Mouse (Mus musculus): ENCODE results near the gene Gpn3. TPM values are rescaled to one million over a fixed set of nuclear protein-coding genes. Genes with fewer than 3 reads are reported as not detected.

The Gpn3 gene
- 10 to 100 TPM; 31.5 to 38.5 (median 35.0) TPM for total RNA-seq (2022)

DNA sequence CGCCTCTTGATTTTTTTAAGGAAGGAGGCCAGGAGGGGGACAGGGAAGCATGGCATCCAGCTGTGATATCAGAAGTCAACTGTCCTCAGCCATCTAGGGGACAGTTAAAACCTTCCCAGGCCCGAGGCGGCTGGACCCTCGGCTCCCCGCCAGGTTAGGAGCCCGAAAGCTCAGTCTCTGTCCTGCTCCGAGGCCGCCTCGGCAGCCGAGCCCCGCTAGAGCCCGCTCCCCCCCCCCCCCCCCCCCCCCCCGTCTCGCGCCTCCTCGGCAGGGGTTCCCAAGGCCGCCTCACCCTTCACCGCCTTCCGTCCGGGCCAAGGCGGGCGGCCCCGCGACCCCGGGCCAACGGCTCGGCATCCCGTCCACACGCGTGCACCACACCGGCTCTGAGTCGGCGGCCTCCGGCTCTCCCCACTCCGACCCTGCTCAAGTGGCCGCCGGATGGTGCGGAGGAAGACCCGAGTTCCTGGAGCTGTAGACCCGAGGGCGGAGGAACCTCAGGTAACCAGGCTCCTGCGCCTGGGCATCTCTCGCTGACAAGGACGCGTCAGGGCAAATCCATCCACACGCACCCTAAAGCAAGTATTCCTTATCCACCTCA is at the start of gene Gpn3:
Gpn3 (plus strand) TSS at position 286 of the 601 bp plus-strand sequence.
- DNase-seq: no peak

GRCm38 (mm10) chr5:122323523-122323922 is 48.2 kb upstream of the Gpn3 start:
- DNase-seq: no peak

DNA sequence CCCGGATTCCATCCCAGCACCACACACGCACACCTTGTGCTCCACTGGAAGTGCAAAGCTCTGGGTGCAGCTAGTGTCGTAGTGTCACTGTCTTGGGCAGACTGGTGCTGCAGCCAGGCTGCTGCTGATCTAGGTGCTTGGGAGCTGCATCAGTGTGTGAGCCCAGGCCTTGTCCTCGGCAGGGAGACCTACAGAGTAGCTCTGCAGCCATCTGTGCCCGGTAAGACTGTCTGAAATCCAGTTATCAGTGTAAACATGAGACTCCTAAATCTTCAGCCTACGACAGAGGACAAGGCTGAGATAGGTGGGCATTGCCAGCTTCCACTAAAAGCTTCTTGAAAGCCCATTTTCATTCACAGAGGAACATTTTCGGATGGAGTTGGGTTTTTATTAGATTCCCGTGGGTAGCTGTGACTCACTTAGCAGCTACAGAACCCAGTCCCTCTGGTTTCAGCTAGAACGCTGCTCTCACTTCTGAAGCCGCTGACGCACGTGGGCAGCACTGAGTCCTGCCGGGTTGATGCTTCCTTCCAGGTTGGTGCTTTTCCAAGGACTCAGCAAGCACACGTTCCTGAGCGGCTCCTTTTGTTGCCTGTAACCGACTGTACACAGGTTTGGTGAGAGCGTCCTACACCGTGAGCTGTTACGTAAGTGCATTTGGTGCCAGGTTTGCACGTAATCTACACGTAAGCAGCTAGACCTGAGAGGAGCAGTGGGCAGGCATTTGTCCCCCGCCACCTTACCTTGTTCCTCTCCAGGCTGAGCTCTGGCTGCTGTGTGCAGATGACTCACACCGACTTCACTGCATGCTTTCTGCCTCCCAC is 46.9 kb upstream of the Gpn3 start:
- DNase-seq: peak; percentile 50

DNA sequence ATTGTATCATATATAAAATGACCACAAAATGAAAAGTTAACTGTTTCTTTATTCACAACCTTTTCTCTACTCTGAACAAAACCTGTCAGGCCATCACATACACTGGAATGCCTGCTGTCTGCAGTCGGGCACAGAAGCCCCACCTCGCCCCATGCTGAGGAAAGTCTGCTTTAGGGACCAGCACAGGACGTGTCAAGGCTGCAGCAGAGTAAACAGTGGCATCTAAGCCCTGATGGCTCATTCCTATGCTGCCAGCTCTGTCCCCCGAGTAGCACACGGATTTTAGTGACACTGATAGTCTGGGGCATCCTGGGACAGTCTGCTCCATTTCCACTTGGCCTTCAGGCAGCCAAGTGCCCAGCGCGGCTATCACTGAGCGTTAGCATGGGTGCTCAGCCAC is 46.2 kb upstream of the Gpn3 start:
- DNase-seq: no peak

DNA sequence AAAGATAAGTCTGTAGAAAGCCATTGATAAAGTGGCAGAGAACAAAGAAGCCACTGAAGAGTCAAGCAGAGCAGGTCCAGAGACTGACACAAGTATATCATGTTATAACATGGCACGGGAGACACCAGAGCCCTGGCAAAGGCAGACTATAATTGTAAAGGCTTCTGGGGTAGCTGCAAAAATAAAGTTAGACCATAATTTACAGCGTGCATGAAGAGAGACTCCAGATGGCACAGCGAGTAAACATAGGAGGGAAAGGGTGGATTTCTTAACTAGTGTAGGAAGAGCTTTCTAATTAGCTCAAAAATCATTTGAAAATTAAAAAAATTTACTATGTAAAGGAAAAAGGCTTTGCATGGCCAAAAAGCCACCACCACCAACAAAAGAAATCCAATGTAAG is 44.4 kb upstream of the Gpn3 start:
- DNase-seq: no peak

- DNase-seq: no peak
Measured at GRCm38 (mm10) chr5:122330269-122330668, 41.4 kb upstream of the Gpn3 start.

DNA sequence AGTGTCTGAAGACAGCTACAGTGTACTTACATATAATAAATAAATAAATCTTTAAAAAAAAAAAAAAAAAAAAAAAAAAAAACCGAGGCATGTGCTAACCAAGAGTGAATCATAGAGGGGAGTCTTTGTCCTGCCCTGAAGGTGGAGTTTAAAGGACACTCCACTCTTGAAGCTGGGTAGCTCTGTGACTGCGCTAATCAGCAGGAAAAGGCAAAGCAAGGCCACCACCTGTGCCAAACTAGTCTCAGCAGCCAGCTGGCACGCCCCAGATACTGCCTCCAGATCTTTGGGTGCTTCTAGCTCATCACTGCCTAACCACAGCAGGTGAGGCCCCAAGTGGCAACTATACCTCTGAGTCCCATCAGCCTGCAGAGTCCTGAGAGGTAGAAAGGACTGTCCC is 37.0 kb upstream of the Gpn3 start:
- DNase-seq: no peak

GRCm38 (mm10) chr5:122336554-122337294 is 35.0 kb upstream of the Gpn3 start:
- DNase-seq: no peak

- no peak for DNase-seq
Measured at GRCm38 (mm10) chr5:122342874-122343273, 28.8 kb upstream of the Gpn3 start.

DNA sequence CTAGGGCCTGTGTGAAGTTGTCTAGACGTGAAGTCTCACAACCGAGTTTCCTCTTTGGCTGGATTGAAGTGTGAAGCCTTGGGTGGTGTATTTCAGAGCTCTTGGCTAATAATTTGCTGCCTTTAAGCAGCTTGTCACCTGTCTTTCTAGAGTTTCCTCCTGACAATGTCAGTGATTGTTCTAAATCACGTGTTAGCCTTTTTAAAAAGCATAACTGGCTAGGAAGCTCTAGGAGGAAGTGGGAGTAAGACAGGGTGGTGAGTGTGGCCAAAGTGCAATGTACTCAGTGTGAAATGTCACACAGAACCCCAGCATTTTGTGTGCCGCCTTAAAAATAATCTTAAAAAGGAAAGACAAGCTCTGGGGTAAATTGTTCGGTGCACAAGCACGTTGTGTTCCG is 27.9 kb upstream of the Gpn3 start:
- no peak for DNase-seq

DNA sequence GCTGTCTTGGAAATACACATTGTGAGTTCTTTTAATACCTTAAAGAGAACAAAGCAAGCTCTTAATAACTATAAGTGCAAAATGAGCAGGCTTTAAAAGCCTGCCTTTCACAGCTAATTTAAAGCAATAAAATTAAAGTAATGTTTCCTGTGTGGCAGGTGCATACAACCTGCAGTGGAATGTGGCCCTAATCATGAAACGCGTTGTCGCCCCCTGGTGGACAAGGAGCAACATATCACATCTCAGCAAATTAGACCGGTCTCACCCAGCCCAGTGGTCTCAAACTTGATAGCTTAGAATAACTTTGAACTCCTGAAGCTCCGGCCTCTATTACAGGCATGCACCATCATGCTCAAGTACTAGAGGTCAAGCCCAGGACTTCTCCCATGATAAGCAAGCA is 27.4 kb upstream of the Gpn3 start:
- no peak for DNase-seq

DNA sequence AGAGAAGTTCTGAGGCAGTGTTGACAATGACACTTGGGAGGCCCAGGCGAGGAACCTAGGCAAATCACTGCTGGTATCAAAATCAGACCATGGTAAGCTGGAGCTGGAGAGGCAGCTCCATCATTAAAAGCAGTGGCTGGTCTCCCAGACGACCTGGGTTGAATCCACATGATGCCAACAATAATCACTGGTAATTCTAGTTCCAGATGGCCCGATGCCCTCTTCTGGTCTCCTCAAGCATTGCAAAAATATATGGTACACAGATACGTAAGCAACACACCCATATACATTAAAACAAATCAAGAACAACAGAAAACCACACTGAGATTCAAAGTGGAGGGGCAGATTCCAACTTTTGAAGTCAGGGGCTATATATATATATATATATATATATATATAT is 25.9 kb upstream of the Gpn3 start:
- DNase-seq: no peak

- DNase-seq: peak; percentile 96
Measured at GRCm38 (mm10) chr5:122353807-122354491, 17.7 kb upstream of the Gpn3 start, which contains the start of the genes Rad9b and Vps29. Rad9b (minus strand) TSS chr5:122354233. Vps29 (plus strand) TSS chr5:122354369.

- no peak for DNase-seq
Measured at GRCm38 (mm10) chr5:122354492-122355067, 17.1 kb upstream of the Gpn3 start.

DNA sequence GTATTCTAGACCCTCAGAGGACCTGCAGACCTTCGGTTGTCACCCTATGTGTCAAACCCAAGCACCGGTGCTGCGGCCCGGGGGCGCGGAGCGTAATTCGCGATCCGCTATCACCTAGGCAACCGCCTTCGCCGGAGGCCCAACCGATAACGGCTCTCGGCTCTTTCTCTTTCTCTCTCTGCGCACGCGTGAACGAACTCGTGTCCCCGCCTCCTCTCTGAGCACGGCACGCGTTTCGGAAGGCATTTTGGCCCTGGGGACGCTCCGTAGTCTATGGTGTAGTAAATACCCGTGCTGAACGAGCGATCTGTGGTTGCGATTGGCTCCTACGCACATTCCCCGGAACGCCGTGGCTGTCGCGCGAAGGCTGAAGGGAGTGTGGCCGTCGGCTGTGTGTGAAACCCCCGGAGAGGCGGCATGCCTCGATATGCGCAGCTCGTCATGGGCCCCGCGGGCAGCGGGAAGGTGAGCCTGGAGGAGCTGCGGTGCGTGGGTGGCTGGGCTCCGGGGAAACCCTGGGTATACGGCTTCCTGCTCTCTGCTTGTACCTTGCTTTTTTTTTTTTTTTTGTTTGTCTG is 605 bp downstream of the Gpn3 start, which contains the start of gene Fam216a:
Fam216a (minus strand) TSS at position 173 of the 578 bp plus-strand sequence.
- DNase-seq: peak; percentile 98

DNA sequence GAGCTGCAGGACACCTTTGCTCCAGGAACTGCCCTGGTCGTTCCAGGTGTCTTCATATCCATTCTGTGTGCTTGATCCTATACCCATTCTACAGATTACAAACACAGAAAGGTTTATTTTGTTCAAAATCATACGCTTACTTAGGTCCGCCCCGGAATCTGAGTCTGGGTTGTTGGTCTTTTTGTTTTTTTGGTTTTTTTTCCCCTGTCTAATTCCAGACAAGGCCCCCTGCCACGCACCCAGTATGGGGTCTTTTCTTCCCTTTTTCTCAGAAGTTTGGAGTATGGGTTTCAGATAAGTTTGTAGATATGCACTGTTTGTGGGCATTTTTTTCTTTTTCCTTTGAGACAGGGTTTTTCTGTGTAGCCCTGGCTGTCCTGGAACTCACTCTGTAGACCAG is 1.2 kb downstream of the Gpn3 start:
- no peak for DNase-seq

GRCm38 (mm10) chr5:122377101-122377833 is 5.6 kb downstream of the Gpn3 start:
- no peak for DNase-seq

DNA sequence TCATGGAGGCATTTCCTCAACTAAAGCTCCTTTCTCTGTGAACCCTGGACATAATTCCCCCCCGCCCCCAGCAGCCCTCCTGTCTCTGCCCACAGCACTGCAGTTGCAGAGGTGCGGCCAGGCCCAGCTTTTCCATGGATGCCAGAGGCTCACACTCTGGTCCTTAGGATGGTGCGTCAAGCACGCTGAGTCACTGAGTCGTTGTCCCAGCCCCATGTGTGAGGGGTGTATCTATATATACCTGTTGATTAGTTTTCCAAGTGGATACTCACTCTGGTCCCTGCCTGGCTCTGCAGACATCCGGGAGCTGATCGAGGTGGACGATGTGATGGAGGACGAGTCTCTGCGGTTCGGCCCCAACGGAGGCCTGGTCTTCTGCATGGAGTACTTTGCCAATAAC is 6.5 kb downstream of the Gpn3 start:
- no peak for DNase-seq

DNA sequence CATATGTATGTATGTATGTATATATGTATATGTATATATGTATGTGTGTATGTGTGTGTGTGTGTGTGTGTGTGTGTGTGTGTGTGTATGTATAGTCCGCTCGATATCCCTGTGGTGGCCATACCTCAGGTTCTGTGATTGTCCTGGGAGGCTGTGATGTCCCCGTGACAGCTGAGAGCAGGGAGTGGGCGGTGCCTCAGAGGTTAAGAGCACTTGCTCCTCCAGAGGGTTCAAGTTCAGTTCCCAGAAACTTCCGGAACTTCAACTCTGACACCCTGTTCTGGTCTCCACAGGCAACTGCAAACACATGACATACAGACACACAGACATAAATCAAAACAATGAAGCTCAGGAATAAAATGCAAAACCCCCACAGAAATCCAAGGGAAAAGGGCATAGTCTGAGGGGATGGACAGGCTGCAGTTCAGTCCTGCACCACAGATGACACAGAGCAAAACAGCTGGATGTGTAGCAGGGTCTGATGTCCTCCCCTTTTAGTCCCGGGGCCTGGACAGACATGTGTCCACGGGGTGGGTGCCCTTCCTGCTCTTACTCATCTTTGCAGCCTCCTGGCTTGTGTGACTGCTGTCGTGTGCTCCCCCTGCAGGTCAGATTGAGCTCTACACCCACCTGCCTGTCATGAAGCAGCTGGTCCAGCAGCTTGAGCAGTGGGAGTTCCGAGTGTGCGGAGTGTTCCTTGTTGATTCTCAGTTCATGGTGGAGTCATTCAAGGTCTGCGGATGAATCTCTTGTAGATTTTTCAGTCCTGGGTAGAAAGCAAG is 7.9 kb downstream of the Gpn3 start:
- peak; percentile 71 for DNase-seq

DNA sequence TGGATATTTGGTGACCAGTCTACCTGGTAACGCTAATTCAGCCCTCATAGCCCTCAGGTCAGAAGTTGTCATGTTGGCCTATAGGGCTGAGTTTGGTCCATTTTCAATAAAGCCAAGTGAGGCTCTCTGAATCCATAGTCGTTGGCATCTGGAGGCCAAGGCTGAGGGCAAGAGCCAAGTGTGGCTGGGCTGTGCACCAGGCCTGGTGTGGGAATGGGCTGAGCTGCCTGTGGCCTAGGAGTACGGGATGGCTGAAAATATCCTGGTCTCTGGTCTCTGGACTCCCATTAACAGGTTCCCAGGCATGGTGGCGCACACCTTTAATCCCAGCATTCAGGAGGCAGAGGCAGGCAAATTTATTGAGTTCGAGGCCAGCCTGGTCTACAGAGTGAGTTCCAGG is 18.3 kb downstream of the Gpn3 start:
- no peak for DNase-seq

All from adrenal gland, adult 8-10 months (tissue).